Mouse (Mus musculus) layer of hippocampus, adult 9-10 months (tissue): ENCODE measurements around the gene Rpl18.

Experiments
- DNase-seq: peaks from one replicate; pipeline ENCODE4 v3.0.0; 2022; ENCODE audit warnings: low spot score

The Rpl18 gene

GRCm38 (mm10) chr7:45715090-45715708, at the start of gene Rpl18:
Gene Rpl18, plus strand, starts transcription at chr7:45715457.
- DNase-seq, result peak; percentile 95

GRCm38 (mm10) chr7:45666161-45666560, 49.1 kb upstream of the Rpl18 start, which contains the start of gene Fut2:
Gene Fut2, minus strand, starts transcription at chr7:45666394.
- no peak for DNase-seq

GRCm38 (mm10) chr7:45667761-45668160, 47.5 kb upstream of the Rpl18 start:
- no peak for DNase-seq

- DNase-seq, result no peak
Observed at GRCm38 (mm10) chr7:45668921-45669320, 46.3 kb upstream of the Rpl18 start.

GRCm38 (mm10) chr7:45677627-45678295, 37.5 kb upstream of the Rpl18 start:
- no peak for DNase-seq

GRCm38 (mm10) chr7:45678513-45678912, 36.7 kb upstream of the Rpl18 start:
- no peak for DNase-seq

- DNase-seq, result no peak
Observed at GRCm38 (mm10) chr7:45679966-45680621, 35.2 kb upstream of the Rpl18 start.

- DNase-seq, result no peak
Observed at GRCm38 (mm10) chr7:45681046-45681736, 34.1 kb upstream of the Rpl18 start.

GRCm38 (mm10) chr7:45682144-45683126, 32.8 kb upstream of the Rpl18 start:
- peak; percentile 78 for DNase-seq

GRCm38 (mm10) chr7:45683396-45684050, 31.7 kb upstream of the Rpl18 start, which contains the start of gene Ntn5:
Gene Ntn5, plus strand, starts transcription at chr7:45684022.
- DNase-seq, result no peak

GRCm38 (mm10) chr7:45685811-45686210, 29.4 kb upstream of the Rpl18 start:
- no peak for DNase-seq

GRCm38 (mm10) chr7:45686841-45687240, 28.4 kb upstream of the Rpl18 start:
- DNase-seq, result no peak

- no peak for DNase-seq
Observed at GRCm38 (mm10) chr7:45689099-45689498, 26.2 kb upstream of the Rpl18 start.

- DNase-seq, result no peak
Observed at GRCm38 (mm10) chr7:45689800-45690199, 25.5 kb upstream of the Rpl18 start.

- DNase-seq, result no peak
Observed at GRCm38 (mm10) chr7:45692364-45692763, 22.9 kb upstream of the Rpl18 start.

- DNase-seq, result no peak
Observed at GRCm38 (mm10) chr7:45693921-45694591, 21.2 kb upstream of the Rpl18 start, which contains the start of gene Sec1. Gene Sec1, minus strand, starts transcription at chr7:45694402.

GRCm38 (mm10) chr7:45695098-45695497, 20.2 kb upstream of the Rpl18 start:
- no peak for DNase-seq

GRCm38 (mm10) chr7:45697894-45698293, 17.4 kb upstream of the Rpl18 start:
- DNase-seq, result no peak

GRCm38 (mm10) chr7:45699523-45700141, 15.6 kb upstream of the Rpl18 start, which contains the start of gene Car11:
Gene Car11, plus strand, starts transcription at chr7:45699843.
- no peak for DNase-seq
